Mouse (Mus musculus) forebrain, embryonic 16.5 days (tissue): ENCODE data around the gene Atxn1l. TPM values are rescaled to one million over a fixed set of nuclear protein-coding genes. Genes with fewer than 3 reads are reported as not detected.

Source experiments
- ATAC-seq: fragments of 200-750 bp; cut with Nextera tagmentation; 2 replicates; pipeline ENCODE4 v1.8.0; 2017; ENCODE audit warnings: mild to moderate bottlenecking, moderate library complexity
- H3K27ac ChIP-seq: fragments of 300-500 bp; sonication (generic); 2 replicates; pipeline ENCODE4 v1.5.1; 2014; ENCODE audit warnings: low read length, control low read depth
- H3K27me3 ChIP-seq: fragments of 300-500 bp; sonication (generic); replicated peaks from 2 replicates; pipeline ENCODE4 v1.6.1; 2014; ENCODE audit warnings: low read length; ENCODE audit not compliant: control insufficient read depth, insufficient read depth
- H3K36me3 ChIP-seq: fragments of 300-500 bp; sonication (generic); 2 replicates; pipeline ENCODE4 v1.6.1; 2014; ENCODE audit not compliant: control insufficient read depth, insufficient read depth
- H3K4me1 ChIP-seq: fragments of 300-500 bp; sonication (generic); replicated peaks from 2 replicates; pipeline ENCODE4 v1.6.1; 2014; ENCODE audit warnings: low read length; ENCODE audit not compliant: control insufficient read depth, insufficient read depth
- H3K4me2 ChIP-seq: fragments of 300-500 bp; sonication (generic); 2 replicates; pipeline ENCODE4 v1.6.1; 2014; ENCODE audit warnings: mild to moderate bottlenecking, low read length, control low read depth
- H3K4me3 ChIP-seq: fragments of 300-500 bp; sonication (generic); replicated peaks from 2 replicates; pipeline ENCODE4 v1.5.1; 2014; ENCODE audit warnings: mild to moderate bottlenecking, low read length, control low read depth
- H3K9ac ChIP-seq: fragments of 300-500 bp; sonication (generic); replicated peaks from 2 replicates; pipeline ENCODE4 v1.6.1; 2014; ENCODE audit warnings: low read depth, low read length, control low read depth
- H3K9me3 ChIP-seq: fragments of 300-500 bp; sonication (generic); 2 replicates; pipeline ENCODE4 v1.6.1; 2016; ENCODE audit warnings: low read length; ENCODE audit not compliant: control insufficient read depth
- WGBS: fragments of 180-500 bp; shearing (Covaris S2); extraction: QIAGEN DNeasy Blood & Tissue Kit; methylation state at CpG from one replicate; pipeline ENCODE4 v1.1.7; 2014; 5-methylcytosine and 5-hydroxymethylcytosine counted together
- polyA plus RNA-seq: library from polyadenylated mRNA; unstranded; fragments of >200 nt; fragmentation: Nextera tagmentation; extraction: Ambion mirVana; gene quantifications from 2 replicates; pipeline ENCODE4 v1.2.1, GENCODE M21; 2015

Atxn1l gene
- polyA plus RNA-seq, result 4.4 and 5.1 TPM in 2 replicates

- Histone ChIP-seq H3K9ac (peak within 1 kb of the TSS; percentile 99), H3K27me3 (no peaks in the 10 kb centered on the region), H3K4me1 (peaks cover 12% of the 10 kb centered on the region), H3K4me2 (peak within 1 kb of the TSS; percentile 93), H3K36me3 (peaks cover 7% of the 10 kb centered on the region; the same call in 1 of the 2 replicates), H3K9me3 (no peaks in the 10 kb centered on the region), H3K4me3 (peak within 1 kb of the TSS; percentile 99), H3K27ac (peak within 1 kb of the TSS; percentile 33; the same call in 1 of the 2 replicates)
- ATAC-seq, result peak; percentile 87
- 0% methylated on average over 49 of the region's 59 CpGs for WGBS
These were observed at the start of gene Atxn1l for GRCm38 (mm10) chr8:109737237-109738048. TSS of gene Atxn1l (minus strand) at chr8:109737739.

GRCm38 (mm10) chr8:109780548-109780947 is 43.0 kb upstream of the Atxn1l start:
- Histone ChIP-seq H3K4me2 (peak overlapping the region; percentile 97), H3K27me3 (no peaks in the 10 kb centered on the region), H3K9me3 (no peaks in the 10 kb centered on the region), H3K9ac (no peak overlapping the region), H3K36me3 (no peaks in the 10 kb centered on the region), H3K27ac (no peak overlapping the region), H3K4me3 (no peak overlapping the region), H3K4me1 (peaks cover 25% of the 10 kb centered on the region)
- 72% methylated on average over 4 of the region's 4 CpGs for WGBS
- ATAC-seq, result no peak

GRCm38 (mm10) chr8:109779431-109780228 is 42.1 kb upstream of the Atxn1l start:
- H3K27me3 ChIP-seq, result peaks cover 3% of the 10 kb centered on the region; the same call in 1 of the 2 replicates
- no peaks in the 10 kb centered on the region for H3K36me3 ChIP-seq
- 22% methylated on average over 24 of the region's 24 CpGs for WGBS
- peak overlapping the region; percentile 94 for H3K9ac ChIP-seq
- no peaks in the 10 kb centered on the region for H3K9me3 ChIP-seq
- H3K4me3 ChIP-seq, result peak overlapping the region; percentile 89
- H3K4me1 ChIP-seq, result peaks cover 25% of the 10 kb centered on the region
- H3K4me2 ChIP-seq, result peak overlapping the region; percentile 97
- no peak overlapping the region; the same call in 1 of the 2 replicates for H3K27ac ChIP-seq
- ATAC-seq, result no peak

DNA sequence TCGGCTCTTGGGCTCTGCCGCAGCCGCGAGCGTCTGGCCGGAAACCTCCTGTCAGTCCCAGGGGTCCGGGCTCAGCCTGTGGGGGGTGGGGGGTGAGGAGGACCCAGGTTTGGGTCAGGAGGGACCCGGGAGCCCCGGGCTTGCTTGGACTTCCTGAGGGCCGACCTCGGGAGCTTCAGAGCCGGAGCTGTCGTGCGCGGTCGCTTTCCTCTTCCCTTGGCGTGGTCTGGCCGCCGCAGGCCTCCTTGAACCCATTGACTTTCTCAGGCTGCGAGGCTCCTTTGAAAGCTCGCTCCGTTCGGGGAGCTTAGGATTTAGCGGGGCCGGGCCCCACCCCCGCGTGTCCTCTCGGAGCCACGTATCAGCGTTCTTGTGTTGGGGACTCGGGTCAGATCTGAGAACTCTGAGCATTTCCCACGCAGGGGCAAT is 41.5 kb upstream of the Atxn1l start:
- Histone ChIP-seq H3K9me3 (no peaks in the 10 kb centered on the region), H3K27me3 (peaks cover 3% of the 10 kb centered on the region; the same call in 1 of the 2 replicates), H3K36me3 (no peaks in the 10 kb centered on the region), H3K4me1 (peaks cover 25% of the 10 kb centered on the region), H3K9ac (peak overlapping the region; percentile 94), H3K27ac (peak overlapping the region; percentile 98), H3K4me3 (peak overlapping the region; percentile 89), H3K4me2 (peak overlapping the region; percentile 97)
- under 1% methylated on average over 32 of the region's 32 CpGs for WGBS
- ATAC-seq, result peak; percentile 56; the same call in 1 of the 2 replicates

GRCm38 (mm10) chr8:109778280-109778977 is 40.9 kb upstream of the Atxn1l start, which contains the start of gene Ap1g1:
TSS of gene Ap1g1 (plus strand) at chr8:109778554.
- Histone ChIP-seq H3K9ac (peak within 1 kb of the TSS; percentile 94), H3K9me3 (no peaks in the 10 kb centered on the region), H3K36me3 (no peaks in the 10 kb centered on the region), H3K4me2 (peak within 1 kb of the TSS; percentile 97), H3K27me3 (peaks cover 3% of the 10 kb centered on the region; the same call in 1 of the 2 replicates), H3K4me1 (peaks cover 22% of the 10 kb centered on the region), H3K4me3 (peak within 1 kb of the TSS; percentile 89), H3K27ac (peak within 1 kb of the TSS; percentile 98)
- WGBS, result under 1% methylated on average over 62 of the region's 64 CpGs
- peak; percentile 100 for ATAC-seq

DNA sequence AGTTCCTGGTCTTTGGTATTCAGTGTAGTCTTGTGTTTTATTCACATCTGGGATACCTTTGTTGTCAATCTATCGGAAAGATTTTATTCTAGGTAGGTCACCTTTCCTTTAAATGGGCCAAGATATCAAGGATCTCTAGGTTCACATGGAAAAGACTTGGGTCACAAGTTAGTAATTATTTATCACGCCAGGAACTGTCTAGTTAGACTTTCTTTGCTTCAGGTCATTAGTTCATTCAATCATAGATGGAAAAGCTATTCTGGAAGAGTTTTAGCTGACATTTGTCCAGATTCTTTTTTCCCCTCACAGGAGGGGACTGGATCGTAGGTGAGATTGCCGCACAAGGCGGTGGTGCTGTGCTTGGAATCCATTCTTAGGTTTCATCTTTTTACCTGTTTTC is 40.3 kb upstream of the Atxn1l start:
- peaks cover 3% of the 10 kb centered on the region; the same call in 1 of the 2 replicates for H3K27me3 ChIP-seq
- H3K27ac ChIP-seq, result 0 out of 2 replicates have a peak overlapping the region, but pooled peaks have one; percentile 44
- peak overlapping the region; percentile 89 for H3K4me3 ChIP-seq
- 22% methylated on average over 5 of the region's 5 CpGs for WGBS
- H3K9ac ChIP-seq, result peak overlapping the region; percentile 94
- H3K4me2 ChIP-seq, result peak overlapping the region; percentile 59
- no peaks in the 10 kb centered on the region for H3K9me3 ChIP-seq
- peaks cover 22% of the 10 kb centered on the region for H3K4me1 ChIP-seq
- no peaks in the 10 kb centered on the region for H3K36me3 ChIP-seq
- ATAC-seq, result no peak

DNA sequence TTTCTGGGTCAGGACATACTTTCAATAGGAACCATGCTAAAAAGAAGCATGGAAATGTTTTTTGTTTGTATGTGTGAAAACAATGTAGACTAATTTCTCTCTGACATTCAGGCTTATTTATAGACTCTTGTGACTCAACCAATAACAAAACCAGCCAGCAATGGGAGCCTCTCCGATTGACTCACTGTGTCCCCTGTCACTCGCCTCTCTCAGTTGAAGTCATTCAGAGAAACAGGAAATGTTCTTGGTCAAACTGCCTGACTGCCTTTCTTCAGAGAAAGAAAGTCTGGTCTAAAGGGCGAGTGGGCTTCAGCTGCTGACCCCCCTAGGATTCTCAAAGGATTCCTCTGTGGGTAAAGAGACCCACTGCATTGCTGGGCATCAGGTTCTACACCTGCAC is 35.6 kb upstream of the Atxn1l start:
- ATAC-seq, result no peak

DNA sequence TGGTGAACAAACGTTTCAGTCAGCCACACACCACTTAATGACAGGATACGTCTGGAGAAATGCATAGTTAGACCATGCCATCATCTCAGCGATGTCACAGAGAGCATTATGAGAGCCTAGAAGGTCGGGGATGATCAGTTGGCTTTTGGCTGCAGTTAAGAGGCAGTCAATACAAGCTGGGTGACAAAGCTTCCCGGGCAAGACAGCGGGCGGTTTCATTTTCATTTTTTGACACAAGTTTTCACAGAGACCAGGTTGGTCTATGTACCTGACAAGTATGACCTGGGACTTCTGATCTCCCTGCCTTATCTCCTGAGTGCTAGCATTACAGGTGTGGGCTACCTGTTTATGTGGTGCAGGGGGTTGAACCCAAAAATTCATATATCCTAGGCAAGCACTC is 28.5 kb upstream of the Atxn1l start:
- Histone ChIP-seq H3K4me2 (no peak overlapping the region), H3K27me3 (no peaks in the 10 kb centered on the region), H3K4me1 (no peaks in the 10 kb centered on the region), H3K9ac (no peak overlapping the region), H3K4me3 (no peak overlapping the region), H3K9me3 (no peaks in the 10 kb centered on the region; the same call in 1 of the 2 replicates), H3K27ac (no peak overlapping the region), H3K36me3 (no peaks in the 10 kb centered on the region)
- 74% methylated on average over 7 of the region's 7 CpGs for WGBS
- no peak for ATAC-seq

More for the DNA sequence above, 35.6 kb upstream of the Atxn1l start:
- WGBS, result 52% methylated on average over 3 of the region's 3 CpGs
- Histone ChIP-seq H3K27me3 (peaks cover 3% of the 10 kb centered on the region; the same call in 1 of the 2 replicates), H3K9ac (no peak overlapping the region), H3K4me1 (0 out of 2 replicates have a peak, but pooled peaks cover 3% of the 10 kb centered on the region), H3K9me3 (no peaks in the 10 kb centered on the region), H3K4me3 (no peak overlapping the region), H3K36me3 (no peaks in the 10 kb centered on the region), H3K27ac (no peak overlapping the region), H3K4me2 (no peak overlapping the region)
